Mouse (Mus musculus) ovary, adult 10 weeks (tissue): ENCODE results near the gene Plagl1. TPM values are rescaled to one million over a fixed set of nuclear protein-coding genes. Genes with fewer than 3 reads are reported as not detected.

Experiments
- polyA plus RNA-seq: library from polyadenylated mRNA; stranded (reverse); fragments of 350-450 nt; fragmentation: Illumina TruSeq; extraction: RNeasy Lipid Tissue Mini Kit (QIAGEN cat#74804); gene quantifications from one replicate; pipeline ENCODE4 v1.2.3, GENCODE M21; 2014

Gene Plagl1
- polyA plus RNA-seq = 330 TPM

DNA sequence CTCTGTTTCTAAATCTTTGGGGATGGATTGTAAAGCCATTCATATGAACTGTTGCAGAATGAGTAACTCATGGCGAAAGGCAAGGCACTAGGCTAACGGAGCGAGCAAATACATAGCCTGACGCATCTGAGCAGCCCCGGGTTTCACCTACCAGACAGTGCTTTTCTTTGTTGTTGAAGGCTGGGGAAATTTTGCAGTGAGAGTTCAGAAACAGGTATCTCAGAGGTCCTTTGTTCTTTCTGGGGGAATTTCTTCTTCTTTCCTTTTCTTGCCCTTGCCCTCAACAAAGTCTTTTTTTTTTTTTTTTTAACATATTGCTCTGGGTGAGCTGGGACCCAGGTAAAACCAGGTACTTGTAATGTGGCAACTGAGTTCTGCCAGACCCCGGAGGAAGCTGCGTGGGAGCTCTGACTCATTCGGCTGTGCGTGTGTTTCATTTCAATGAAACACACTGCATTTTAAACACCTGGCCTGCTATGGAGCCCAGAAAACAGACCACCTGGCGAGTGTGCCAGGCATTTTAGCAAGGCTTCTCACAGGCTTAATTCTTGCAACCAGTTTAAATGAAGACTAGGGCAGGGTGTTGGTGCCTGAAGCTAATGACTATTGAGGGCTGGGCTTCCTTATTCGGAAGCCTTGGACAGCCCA is at the start of gene Plagl1:
Plagl1 (plus strand) TSS at position 484 of the 648 bp plus-strand sequence.

DNA sequence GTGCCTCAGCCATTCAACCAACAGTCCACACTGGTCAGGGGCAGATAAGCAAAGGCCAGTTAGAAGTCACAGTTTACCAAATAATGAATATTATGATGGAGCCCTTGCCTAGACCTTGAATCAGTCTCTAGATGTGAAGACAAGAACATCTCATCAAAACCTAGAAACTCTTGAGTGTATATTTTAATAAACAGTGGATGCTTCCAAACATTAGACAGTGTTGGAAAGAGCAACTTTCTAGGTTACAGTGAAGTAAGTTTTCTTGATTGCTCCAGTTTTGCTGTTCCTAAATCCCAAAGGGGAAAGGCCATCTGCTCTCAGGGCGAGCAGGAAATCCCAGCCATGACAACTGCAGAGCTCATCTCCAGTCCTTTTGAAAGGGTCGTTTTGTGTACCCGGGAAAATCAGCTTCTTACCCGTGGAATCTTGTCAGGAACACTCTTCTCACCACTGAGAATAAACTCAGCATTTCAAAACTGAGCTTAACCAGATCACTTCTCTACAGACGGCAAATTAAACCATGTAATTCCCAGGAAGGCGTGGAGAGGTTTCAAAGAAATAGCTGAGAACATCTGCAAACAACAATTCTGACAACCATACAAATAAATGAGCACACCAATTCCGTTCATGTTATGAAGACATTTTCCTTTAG is 117.8 kb downstream of the Plagl1 start, which contains the start of gene Zc2hc1b:
Zc2hc1b (minus strand) TSS at position 51 of the 652 bp plus-strand sequence.

Other genes with a start within 250 kb of the Plagl1 start
- 78.2 TPM for gene Utrn, start 191.1 kb upstream of the Plagl1 start, polyA plus RNA-seq
- gene Stx11, start 96.2 kb upstream of the Plagl1 start, polyA plus RNA-seq = 8.8 TPM
- gene Sf3b5, start 55.2 kb upstream of the Plagl1 start, polyA plus RNA-seq = not detected
- not detected for gene Zc2hc1b, start 117.5 kb downstream of the Plagl1 start, polyA plus RNA-seq
- gene Ltv1, start 132.7 kb downstream of the Plagl1 start, polyA plus RNA-seq = 68.3 TPM